Comparison of ENCODE assay signal across 13 mouse cellular contexts in genomic region chr9:72828616-72829257, GRCm38 (mm10). TPM values are rescaled to one million over a fixed set of nuclear protein-coding genes. Genes with fewer than 3 reads are reported as not detected.
DNase-seq lines count a peak whose midpoint lies in the region; ATAC-seq and TF ChIP-seq lines count a peak whose summit lies in the region.
"Had no signal": no experiment of that assay in that cellular context is flagged by ENCODE, and none has a peak within 500 bp of the region (broad histone marks: within the 10 kb centered on the region; RNA-seq: fewer than 3 reads in every experiment).

No protein-coding gene starts in this region.

- no peaks in the 10 kb centered on the region for H3K9me3 ChIP-seq in kidney, embryonic 16.5 days (ENCODE audit: low read length)
- no peaks in the 10 kb centered on the region for H3K9me3 ChIP-seq in embryonic facial prominence, embryonic 11.5 days (replicated peaks; ENCODE audit: control insufficient read depth, low read length)
- no peaks in the 10 kb centered on the region for H3K9me3 ChIP-seq in hindbrain, embryonic 12.5 days (replicated peaks)
- H3K9me3 ChIP-seq in midbrain, postnatal 0 days (ENCODE audit: low read length) = no peaks in the 10 kb centered on the region
- H3K9me3 ChIP-seq: liver, embryonic 12.5 days; stomach, embryonic 15.5 days had no signal

- 27% methylated on average over 5 of the region's 5 CpGs for WGBS in kidney, embryonic 16.5 days
- WGBS in embryonic facial prominence, embryonic 11.5 days = 46% methylated on average over 5 of the region's 5 CpGs
- 33% methylated on average over 5 of the region's 5 CpGs for WGBS in hindbrain, embryonic 12.5 days
- 21% methylated on average over 5 of the region's 5 CpGs for WGBS in midbrain, postnatal 0 days

- peaks cover 25% of the 10 kb centered on the region for H3K4me1 ChIP-seq in kidney, embryonic 16.5 days (ENCODE audit: insufficient read depth, low read length)
- no peaks in the 10 kb centered on the region; the same call in 1 of the 2 replicates for H3K4me1 ChIP-seq in embryonic facial prominence, embryonic 11.5 days (ENCODE audit: control insufficient read depth, insufficient read depth, low read length)
- peaks cover 38% of the 10 kb centered on the region for H3K4me1 ChIP-seq in hindbrain, embryonic 12.5 days
- peaks cover 4% of the 10 kb centered on the region; the same call in 1 of the 2 replicates for H3K4me1 ChIP-seq in midbrain, postnatal 0 days (ENCODE audit: insufficient read depth, low read length)
- H3K4me1 ChIP-seq: stomach, embryonic 15.5 days had no signal

- H3K27ac ChIP-seq in kidney, embryonic 16.5 days (ENCODE audit: low read length) = peak overlapping the region; percentile 73
- no peak overlapping the region for H3K27ac ChIP-seq in embryonic facial prominence, embryonic 11.5 days (replicated peaks; ENCODE audit: low read depth, low read length)
- H3K27ac ChIP-seq in hindbrain, embryonic 12.5 days = peak overlapping the region; percentile 30; the same call in 1 of the 2 replicates
- H3K27ac ChIP-seq in midbrain, postnatal 0 days (ENCODE audit: low read depth, low read length) = no peak overlapping the region
- H3K27ac ChIP-seq: liver, embryonic 12.5 days; stomach, embryonic 15.5 days had no signal

- H3K4me3 ChIP-seq in kidney, embryonic 16.5 days (ENCODE audit: low read length) = no peak overlapping the region
- no peak overlapping the region for H3K4me3 ChIP-seq in embryonic facial prominence, embryonic 11.5 days (ENCODE audit: low read depth, low read length)
- H3K4me3 ChIP-seq in hindbrain, embryonic 12.5 days = no peak overlapping the region
- no peak overlapping the region for H3K4me3 ChIP-seq in midbrain, postnatal 0 days (ENCODE audit: low read depth, low read length)
- H3K4me3 ChIP-seq: liver, embryonic 12.5 days; stomach, embryonic 15.5 days had no signal

- ATAC-seq in kidney, embryonic 16.5 days (ENCODE audit: low FRiP score, low TSS enrichment) = peak; percentile 75; the same call in 1 of the 2 replicates
- no peak; the same call in 1 of the 2 replicates for ATAC-seq in embryonic facial prominence, embryonic 11.5 days (replicated peaks; ENCODE audit: insufficient number of reproducible peaks, low FRiP score, low TSS enrichment, low read depth)
- peak; percentile 50; the same call in 1 of the 2 replicates for ATAC-seq in hindbrain, embryonic 12.5 days (ENCODE audit: low FRiP score)
- no peak for ATAC-seq in midbrain, postnatal 0 days (ENCODE audit: low FRiP score)
- ATAC-seq: liver, embryonic 12.5 days had no signal

- H3K9ac ChIP-seq in kidney, embryonic 16.5 days (replicated peaks; ENCODE audit: low read length) = 0 out of 2 replicates have a peak overlapping the region, but pooled peaks have one; percentile 46
- no peak overlapping the region for H3K9ac ChIP-seq in embryonic facial prominence, embryonic 11.5 days (replicated peaks; ENCODE audit: low read length)
- no peak overlapping the region for H3K9ac ChIP-seq in hindbrain, embryonic 12.5 days
- H3K9ac ChIP-seq in midbrain, postnatal 0 days (replicated peaks; ENCODE audit: low read length, poor library complexity, severe bottlenecking) = no peak overlapping the region
- H3K9ac ChIP-seq: liver, embryonic 12.5 days; stomach, embryonic 15.5 days had no signal

- no peaks in the 10 kb centered on the region for H3K27me3 ChIP-seq in kidney, embryonic 16.5 days (ENCODE audit: insufficient read depth, low read length)
- no peaks in the 10 kb centered on the region for H3K27me3 ChIP-seq in embryonic facial prominence, embryonic 11.5 days (ENCODE audit: control insufficient read depth, insufficient read depth, low read length)
- no peaks in the 10 kb centered on the region for H3K27me3 ChIP-seq in hindbrain, embryonic 12.5 days
- no peaks in the 10 kb centered on the region for H3K27me3 ChIP-seq in midbrain, postnatal 0 days (ENCODE audit: insufficient read depth, low read length)
- H3K27me3 ChIP-seq: liver, embryonic 12.5 days; stomach, embryonic 15.5 days had no signal

- peak; percentile 3; the same call in 1 of the 2 replicates for TF ChIP-seq CTCF in midbrain, postnatal 0 days (IDR thresholded peaks at IDR 0.05)

- DNase-seq in kidney, postnatal 4 days = no peak
- DNase-seq in embryonic facial prominence, embryonic 11.5 days (ENCODE audit: low spot score) = peak; percentile 46
- DNase-seq in midbrain, postnatal 0 days (ENCODE audit: low spot score) = peak; percentile 56
- no peak for DNase-seq in left cerebral cortex, postnatal 10 days (ENCODE audit: extremely low spot score in 1 of 2, low spot score in 2 of 2)
- no peak for DNase-seq in embryo, embryonic 9.5 days (ENCODE audit: extremely low spot score)
- DNase-seq in gastrocnemius, postnatal 36 days = no peak
- DNase-seq: cerebellum, adult 9-10 months; heart, adult 18-20 months; lung, postnatal 36 days had no signal

- no peak overlapping the region for H3K4me2 ChIP-seq in kidney, embryonic 16.5 days (replicated peaks; ENCODE audit: low read depth, low read length)
- H3K4me2 ChIP-seq in embryonic facial prominence, embryonic 11.5 days (ENCODE audit: low read depth, low read length) = no peak overlapping the region
- H3K4me2 ChIP-seq in hindbrain, embryonic 12.5 days (replicated peaks) = no peak overlapping the region; the same call in 1 of the 2 replicates
- no peak overlapping the region for H3K4me2 ChIP-seq in midbrain, postnatal 0 days (ENCODE audit: low read depth, low read length, poor library complexity, severe bottlenecking)
- H3K4me2 ChIP-seq: liver, embryonic 12.5 days; stomach, embryonic 15.5 days had no signal

- H3K36me3 ChIP-seq in kidney, embryonic 16.5 days (ENCODE audit: insufficient read depth, low read length) = 0 out of 2 replicates have a peak, but pooled peaks cover 2% of the 10 kb centered on the region
- H3K36me3 ChIP-seq in embryonic facial prominence, embryonic 11.5 days (replicated peaks; ENCODE audit: control insufficient read depth, insufficient read depth, low read depth, low read length) = no peaks in the 10 kb centered on the region
- H3K36me3 ChIP-seq in hindbrain, embryonic 12.5 days = no peaks in the 10 kb centered on the region
- H3K36me3 ChIP-seq in midbrain, postnatal 0 days (ENCODE audit: insufficient read depth, low read length) = no peaks in the 10 kb centered on the region
- H3K36me3 ChIP-seq: liver, embryonic 12.5 days; stomach, embryonic 15.5 days had no signal

- intact Hi-C loops in left cerebral cortex, postnatal 10 days (cut with DNase I) = no loop called here
- intact Hi-C loops in gastrocnemius, postnatal 36 days (cut with DNase I) = no loop called here

RNA-seq across cellular contexts. Expression of gene Prtg, which starts 22.1 kb away (rescaled TPM):
- 1.8 and 2.0 TPM in 2 replicates for polyA plus RNA-seq in kidney, embryonic 16.5 days (2015; fragmentation: Nextera tagmentation; extraction: Ambion mirVana)
- 3.8 and 3.9 TPM in 2 replicates for polyA plus RNA-seq in embryonic facial prominence, embryonic 11.5 days (2014; fragmentation: Nextera tagmentation; extraction: Ambion mirVana)
- 2.1 and 2.2 TPM in 2 replicates for polyA plus RNA-seq in hindbrain, embryonic 12.5 days (2016; fragmentation: Nextera tagmentation; extraction: Ambion mirVana)
- 0.66 and 0.93 TPM in 2 replicates for total RNA-seq in midbrain, postnatal 0 days (2014; rRNA removed)
- polyA plus RNA-seq in midbrain, postnatal 0 days (2015; fragmentation: Nextera tagmentation; extraction: Ambion mirVana) = 0.25 and 0.32 TPM in 2 replicates
- under 1 TPM; 0.63 to 0.66 TPM for total RNA-seq in left cerebral cortex, postnatal 10 days (2021)
- total RNA-seq in gastrocnemius, postnatal 36 days (2021) = under 1 TPM; 0.10 to 0.26 TPM

Comparison
In these comparisons a context has a peak if more than half of its experiments do, and no peak if none do; other contexts are left out.
1. ATAC-seq: peak in kidney, embryonic 16.5 days (single experiment) and hindbrain, embryonic 12.5 days (single experiment); none in embryonic facial prominence, embryonic 11.5 days (single experiment) and midbrain, postnatal 0 days (single experiment).
2. H3K27ac ChIP-seq: peak in kidney, embryonic 16.5 days (single experiment) and hindbrain, embryonic 12.5 days (single experiment); none in embryonic facial prominence, embryonic 11.5 days (single experiment) and midbrain, postnatal 0 days (single experiment).
3. DNase-seq: peak in embryonic facial prominence, embryonic 11.5 days (single experiment) and midbrain, postnatal 0 days (single experiment); none in kidney, postnatal 4 days (0 of 2), left cerebral cortex, postnatal 10 days (0 of 2), embryo, embryonic 9.5 days (single experiment) and gastrocnemius, postnatal 36 days (0 of 2).